Mouse (Mus musculus) liver, embryonic 14.5 days (tissue): ENCODE results near the gene Alkbh3.

Experiments used
- CTCF ChIP-seq: IDR thresholded peaks from 2 replicates; pipeline ENCODE4 v1.5.1; 2016; ENCODE audit warnings: antibody characterized with exemption, low read depth, control low read depth
- EP300 ChIP-seq: IDR thresholded peaks from 2 replicates; pipeline ENCODE4 v1.6.1; 2016; ENCODE audit warnings: antibody characterized with exemption, low read depth

GRCm38 (mm10) chr2:94050901-94051300, 40.3 kb upstream of the Alkbh3 start:
- TF ChIP-seq EP300 (no peak), CTCF (no peak)
